23 mouse cellular contexts compared by ENCODE assay signal in genomic region chr3:83902943-83903342, GRCm38 (mm10).
"Had no signal": no experiment of that assay in that cellular context is flagged by ENCODE, and none has a peak within 500 bp of the region (broad histone marks: within the 10 kb centered on the region; RNA-seq: fewer than 3 reads in every experiment).

No protein-coding gene starts in this region.

- H3K4me3 ChIP-seq: gastrocnemius, adult 2 months; heart, adult 2 months; heart, embryonic 12.5 days; hindbrain, embryonic 13.5 days; hindbrain, embryonic 15.5 days; kidney, embryonic 15.5 days; left cerebral cortex, adult 2 months; limb, embryonic 10.5 days; limb, embryonic 12.5 days; liver, embryonic 13.5 days had no signal

- H3K9ac ChIP-seq: heart, embryonic 12.5 days; hindbrain, embryonic 13.5 days; hindbrain, embryonic 15.5 days; kidney, embryonic 15.5 days; limb, embryonic 12.5 days; liver, embryonic 13.5 days had no signal

- H3K27ac ChIP-seq: gastrocnemius, adult 2 months; heart, adult 2 months; hindbrain, embryonic 13.5 days; hindbrain, embryonic 15.5 days; hindbrain, postnatal 0 days; kidney, embryonic 15.5 days; kidney, postnatal 0 days; left cerebral cortex, adult 2 months; limb, embryonic 10.5 days; limb, embryonic 12.5 days; liver, embryonic 13.5 days had no signal

- DNase-seq: gastrocnemius, adult 2 months; gastrocnemius, postnatal 10 days; gastrocnemius, postnatal 25 days; heart, adult 11 months; heart, adult 2 months; heart, postnatal 14 days; heart, postnatal 36 days; kidney, adult 11 months; kidney, adult 2 months; kidney, adult 9 months; kidney, postnatal 14 days; kidney, postnatal 36 days; liver, embryonic 13.5 days had no signal

- H3K4me2 ChIP-seq: heart, embryonic 12.5 days; hindbrain, embryonic 13.5 days; hindbrain, embryonic 15.5 days; kidney, embryonic 15.5 days; limb, embryonic 12.5 days; liver, embryonic 13.5 days had no signal

- H3K27me3 ChIP-seq: heart, embryonic 12.5 days; hindbrain, embryonic 13.5 days; hindbrain, embryonic 15.5 days; kidney, embryonic 15.5 days; limb, embryonic 12.5 days; liver, embryonic 13.5 days had no signal

- H3K4me1 ChIP-seq: hindbrain, embryonic 15.5 days; limb, embryonic 10.5 days; limb, embryonic 12.5 days; liver, embryonic 13.5 days had no signal

- ATAC-seq: hindbrain, postnatal 0 days; intestine, embryonic 16.5 days had no signal

- H3K9me3 ChIP-seq: heart, embryonic 12.5 days; hindbrain, embryonic 13.5 days; hindbrain, embryonic 15.5 days; kidney, embryonic 15.5 days; limb, embryonic 10.5 days; limb, embryonic 12.5 days; liver, embryonic 13.5 days had no signal
